Mouse (Mus musculus) midbrain, postnatal 0 days (tissue): ENCODE measurements around the gene Nrxn3. TPM values are rescaled to one million over a fixed set of nuclear protein-coding genes. Genes with fewer than 3 reads are reported as not detected.

ENCODE experiments used
- ATAC-seq: fragments of 200-750 bp; cut with Nextera tagmentation; 2 replicates; pipeline ENCODE4 v1.8.0; 2017; ENCODE audit warnings: moderate number of reproducible peaks, mild to moderate bottlenecking, moderate TSS enrichment, moderate library complexity; ENCODE audit not compliant: low FRiP score
- DNase-seq: peaks from one replicate; pipeline ENCODE4 v3.0.0-alpha.2; 2015; ENCODE audit warnings: low spot score
- H3K27ac ChIP-seq: fragments of 300-500 bp; sonication (generic); 2 replicates; pipeline ENCODE4 v1.5.1; 2014; ENCODE audit warnings: low read depth, mild to moderate bottlenecking, low read length, mixed read lengths
- H3K27me3 ChIP-seq: fragments of 300-500 bp; sonication (generic); 2 replicates; pipeline ENCODE4 v1.6.1; 2014; ENCODE audit warnings: low read length, control low read depth, mixed read lengths; ENCODE audit not compliant: insufficient read depth
- H3K36me3 ChIP-seq: fragments of 300-500 bp; sonication (generic); 2 replicates; pipeline ENCODE4 v1.6.1; 2014; ENCODE audit warnings: low read length, control low read depth, mixed read lengths; ENCODE audit not compliant: insufficient read depth
- H3K4me1 ChIP-seq: fragments of 300-500 bp; sonication (generic); 2 replicates; pipeline ENCODE4 v1.6.1; 2014; ENCODE audit warnings: mild to moderate bottlenecking, control low read depth, antibody characterized with exemption, low read length, mixed read lengths; ENCODE audit not compliant: insufficient read depth
- H3K4me2 ChIP-seq: fragments of 300-500 bp; sonication (generic); 2 replicates; pipeline ENCODE4 v1.6.1; 2014; ENCODE audit warnings: low read depth, mild to moderate bottlenecking, low read length, mixed read lengths; ENCODE audit not compliant: poor library complexity, severe bottlenecking
- H3K4me3 ChIP-seq: fragments of 300-500 bp; sonication (generic); 2 replicates; pipeline ENCODE4 v1.5.1; 2014; ENCODE audit warnings: low read depth, mild to moderate bottlenecking, low read length, moderate library complexity
- H3K9ac ChIP-seq: fragments of 300-500 bp; sonication (generic); replicated peaks from 2 replicates; pipeline ENCODE4 v1.6.1; 2014; ENCODE audit warnings: mild to moderate bottlenecking, low read length, moderate library complexity, mixed read lengths; ENCODE audit not compliant: poor library complexity, severe bottlenecking
- H3K9me3 ChIP-seq: fragments of 300-500 bp; sonication (generic); 2 replicates; pipeline ENCODE4 v1.6.1; 2016; ENCODE audit warnings: low read length, control low read depth
- CTCF ChIP-seq: IDR thresholded peaks from 2 replicates; pipeline ENCODE4 v1.5.1; 2016; ENCODE audit warnings: antibody characterized with exemption, mild to moderate bottlenecking
- WGBS: fragments of 180-500 bp; shearing (Covaris S2); extraction: QIAGEN DNeasy Blood & Tissue Kit; methylation state at CpG from one replicate; pipeline ENCODE4 v1.1.7; 2014; 5-methylcytosine and 5-hydroxymethylcytosine counted together
- polyA plus RNA-seq: library from polyadenylated mRNA; unstranded; fragments of >200 nt; fragmentation: Nextera tagmentation; extraction: Ambion mirVana; gene quantifications from 2 replicates; pipeline ENCODE4 v1.2.1, GENCODE M21; 2015
- total RNA-seq: library from RNA; depleted of rRNA; stranded (reverse); fragments of >200 nt; gene quantifications from 2 replicates; pipeline ENCODE4 v1.2.3, GENCODE M21; 2014

The Nrxn3 gene
- total and polyA plus RNA-seq, 2 experiments from 2014 or later = 80.8 to 88.2 TPM

GRCm38 (mm10) chr12:89953649-89954048 lies 1231.0 kb downstream of the Nrxn3 start:
- Histone ChIP-seq H3K4me1 (no peaks in the 10 kb centered on the region), H3K9me3 (no peaks in the 10 kb centered on the region), H3K4me3 (no peak overlapping the region), H3K27ac (no peak overlapping the region), H3K9ac (no peak overlapping the region), H3K27me3 (no peaks in the 10 kb centered on the region), H3K4me2 (no peak overlapping the region), H3K36me3 (no peaks in the 10 kb centered on the region)
- ATAC-seq = no peak
- DNase-seq = no peak
- WGBS = 64% methylated on average over 3 of the region's 3 CpGs
- TF ChIP-seq CTCF = no peak

- H3K9me3 ChIP-seq = no peaks in the 10 kb centered on the region
- no peak overlapping the region for H3K9ac ChIP-seq
- no peaks in the 10 kb centered on the region for H3K27me3 ChIP-seq
- 50% methylated on average over 5 of the region's 5 CpGs for WGBS
- H3K4me2 ChIP-seq = no peak overlapping the region
- H3K36me3 ChIP-seq = no peaks in the 10 kb centered on the region
- DNase-seq = peak; percentile 79
- H3K4me3 ChIP-seq = no peak overlapping the region
- ATAC-seq = no peak
- TF ChIP-seq CTCF = no peak
- no peaks in the 10 kb centered on the region for H3K4me1 ChIP-seq
- no peak overlapping the region for H3K27ac ChIP-seq
Measured at GRCm38 (mm10) chr12:89954441-89955070, 1231.9 kb downstream of the Nrxn3 start.

- DNase-seq (no peak), ATAC-seq (no peak)
- Histone ChIP-seq H3K9me3 (no peaks in the 10 kb centered on the region), H3K4me2 (no peak overlapping the region), H3K36me3 (no peaks in the 10 kb centered on the region), H3K27me3 (no peaks in the 10 kb centered on the region), H3K9ac (no peak overlapping the region), H3K27ac (no peak overlapping the region), H3K4me3 (no peak overlapping the region), H3K4me1 (no peaks in the 10 kb centered on the region)
- TF ChIP-seq CTCF = no peak
- 46% methylated on average over 1 of the region's 1 CpGs for WGBS
Measured at GRCm38 (mm10) chr12:89963073-89963472, 1240.4 kb downstream of the Nrxn3 start.

- no peak overlapping the region for H3K9ac ChIP-seq
- TF ChIP-seq CTCF = no peak
- no peaks in the 10 kb centered on the region for H3K4me1 ChIP-seq
- no peaks in the 10 kb centered on the region for H3K27me3 ChIP-seq
- no peak overlapping the region for H3K4me2 ChIP-seq
- DNase-seq = no peak
- H3K9me3 ChIP-seq = no peaks in the 10 kb centered on the region
- H3K36me3 ChIP-seq = no peaks in the 10 kb centered on the region
- 96% methylated on average over 4 of the region's 4 CpGs for WGBS
- no peak for ATAC-seq
- no peak overlapping the region for H3K27ac ChIP-seq
- H3K4me3 ChIP-seq = no peak overlapping the region
Measured at GRCm38 (mm10) chr12:89976648-89977047, 1254.0 kb downstream of the Nrxn3 start.

DNA sequence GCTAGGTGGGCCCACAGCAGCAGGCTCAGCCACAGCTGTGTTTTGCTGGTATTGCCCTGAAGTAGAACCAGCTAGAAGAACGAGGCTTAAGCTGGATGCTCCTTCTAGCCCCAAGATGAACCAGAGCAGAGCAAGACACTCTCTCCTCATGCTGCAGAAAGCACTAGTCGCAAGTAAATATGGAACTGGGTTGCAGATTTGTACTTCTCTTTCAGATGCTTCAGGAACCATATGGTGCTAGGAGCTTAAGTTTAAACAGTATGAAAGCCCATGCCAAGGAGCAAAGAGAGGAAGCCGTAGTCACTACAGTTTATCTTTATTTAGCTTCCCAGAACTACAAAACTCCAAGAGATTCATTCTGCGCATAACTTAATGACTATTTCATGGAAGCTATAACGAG lies 1254.8 kb downstream of the Nrxn3 start:
- Histone ChIP-seq H3K4me3 (no peak overlapping the region), H3K4me2 (no peak overlapping the region), H3K27me3 (no peaks in the 10 kb centered on the region), H3K4me1 (0 out of 2 replicates have a peak, but pooled peaks cover under 1% of the 10 kb centered on the region), H3K9ac (no peak overlapping the region), H3K9me3 (no peaks in the 10 kb centered on the region), H3K36me3 (no peaks in the 10 kb centered on the region), H3K27ac (no peak overlapping the region)
- 82% methylated on average over 5 of the region's 5 CpGs for WGBS
- DNase-seq = no peak
- no peak for TF ChIP-seq CTCF
- ATAC-seq = no peak

DNA sequence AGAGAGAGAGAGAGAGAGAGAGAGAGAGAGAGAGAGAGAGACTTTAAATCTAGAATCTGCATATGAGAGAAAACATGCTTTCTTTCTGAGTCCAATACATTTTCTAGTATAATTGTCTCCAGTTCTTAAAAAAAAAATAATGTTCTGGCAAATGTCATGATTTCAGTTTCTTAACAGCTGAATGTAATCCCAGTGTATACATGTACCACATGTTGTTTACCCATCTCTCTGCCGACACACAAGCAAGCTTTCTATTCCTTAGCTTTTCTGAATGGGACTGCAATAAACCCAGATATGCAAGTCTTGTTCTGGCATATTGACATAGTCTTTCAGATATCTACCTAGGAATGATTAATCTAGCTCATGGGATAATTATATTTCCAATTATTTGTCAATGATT lies 1256.5 kb downstream of the Nrxn3 start:
- DNase-seq = no peak
- Histone ChIP-seq H3K4me1 (peaks cover 6% of the 10 kb centered on the region; the same call in 1 of the 2 replicates), H3K4me3 (no peak overlapping the region), H3K36me3 (no peaks in the 10 kb centered on the region), H3K9ac (no peak overlapping the region), H3K4me2 (no peak overlapping the region), H3K9me3 (no peaks in the 10 kb centered on the region), H3K27ac (no peak overlapping the region), H3K27me3 (no peaks in the 10 kb centered on the region)
- WGBS = 94% methylated on average over 1 of the region's 1 CpGs
- no peak for TF ChIP-seq CTCF
- ATAC-seq = no peak
